Mouse (Mus musculus) adipocyte (in vitro differentiated cells): ENCODE results near the gene Ctbp1.

Experiments
- DNase-seq: peaks from one replicate; pipeline ENCODE4 v3.0.0-alpha.2; 2016; ENCODE audit warnings: low spot score

Gene Ctbp1

GRCm38 (mm10) chr5:33244377-33244920 lies 30.3 kb downstream of the Ctbp1 start:
- no peak for DNase-seq

GRCm38 (mm10) chr5:33239934-33240333 lies 34.9 kb downstream of the Ctbp1 start:
- DNase-seq = no peak

GRCm38 (mm10) chr5:33239111-33239714 lies 35.6 kb downstream of the Ctbp1 start:
- no peak for DNase-seq

- peak; percentile 36 for DNase-seq
These were observed 36.5 kb downstream of the Ctbp1 start for GRCm38 (mm10) chr5:33238256-33238645.

- peak; percentile 40 for DNase-seq
These were observed 37.1 kb downstream of the Ctbp1 start for GRCm38 (mm10) chr5:33237600-33238255.

GRCm38 (mm10) chr5:33234391-33235031 lies 40.3 kb downstream of the Ctbp1 start:
- no peak for DNase-seq

GRCm38 (mm10) chr5:33232791-33233190 lies 42.0 kb downstream of the Ctbp1 start:
- DNase-seq = no peak

- peak; percentile 81 for DNase-seq
These were observed 44.5 kb downstream of the Ctbp1 start for GRCm38 (mm10) chr5:33230285-33230684.

GRCm38 (mm10) chr5:33228428-33228827 lies 46.4 kb downstream of the Ctbp1 start:
- peak; percentile 54 for DNase-seq

GRCm38 (mm10) chr5:33225673-33226072 lies 49.1 kb downstream of the Ctbp1 start:
- DNase-seq = no peak

- no peak for DNase-seq
These were observed 50.3 kb downstream of the Ctbp1 start for GRCm38 (mm10) chr5:33224491-33224890.

GRCm38 (mm10) chr5:33222841-33223744 lies 51.7 kb downstream of the Ctbp1 start:
- DNase-seq = peak; percentile 63

- DNase-seq = no peak
These were observed 52.4 kb downstream of the Ctbp1 start for GRCm38 (mm10) chr5:33222389-33222788.

- peak; percentile 80 for DNase-seq
These were observed 54.3 kb downstream of the Ctbp1 start for GRCm38 (mm10) chr5:33220350-33221044.

- DNase-seq = no peak
These were observed 55.0 kb downstream of the Ctbp1 start for GRCm38 (mm10) chr5:33219831-33220230.

- no peak for DNase-seq
These were observed 55.9 kb downstream of the Ctbp1 start for GRCm38 (mm10) chr5:33218746-33219449.

GRCm38 (mm10) chr5:33218081-33218480 lies 56.7 kb downstream of the Ctbp1 start, which contains the start of gene Spon2:
TSS of gene Spon2 (minus strand) at chr5:33218455.
- DNase-seq = peak; percentile 50

- DNase-seq = no peak
These were observed 57.1 kb downstream of the Ctbp1 start for GRCm38 (mm10) chr5:33217663-33218062.

- DNase-seq = no peak
These were observed 60.1 kb downstream of the Ctbp1 start for GRCm38 (mm10) chr5:33214723-33215122.

GRCm38 (mm10) chr5:33211254-33211653 lies 63.5 kb downstream of the Ctbp1 start:
- DNase-seq = no peak

GRCm38 (mm10) chr5:33210515-33210914 lies 64.3 kb downstream of the Ctbp1 start:
- peak; percentile 53 for DNase-seq
